Mouse (Mus musculus): ENCODE results near the gene Rnf135.

DNA sequence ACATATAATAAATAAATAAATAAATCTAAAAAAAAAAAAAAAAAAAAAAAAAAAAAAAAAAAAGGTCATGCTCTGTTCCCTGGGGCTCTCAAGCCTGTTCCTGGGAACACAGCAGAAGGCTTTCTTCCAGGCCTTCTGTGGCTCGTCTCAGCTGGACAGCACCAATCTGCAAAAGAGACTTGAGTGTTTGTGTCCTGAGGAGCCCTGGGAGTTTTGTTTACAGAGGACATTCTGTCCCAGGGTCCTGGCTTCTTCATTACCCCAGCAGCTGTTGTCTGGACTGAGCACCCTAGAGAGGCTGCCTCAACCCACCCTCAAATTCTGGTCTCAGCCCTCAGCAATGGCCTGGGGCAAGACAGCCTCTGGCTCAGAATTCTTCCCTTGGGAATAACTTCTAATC, 35.3 kb upstream of the Rnf135 start:
- TF ChIP-seq CTCF (conservative IDR thresholded peaks at IDR 0.05; ENCODE audit: low read length) (no peak), POU5F1 (IDR thresholded peaks at IDR 0.05; ENCODE audit: borderline replicate concordance, low read length) (no peak), NANOG (IDR thresholded peaks at IDR 0.05; ENCODE audit: borderline replicate concordance, low read length) (no peak)

Data from E14TG2a.4 (cell line).